Mouse (Mus musculus): ENCODE measurements at regions not wholly inside any gene's neighbourhood (a gene's known extent, or its start where the extent isn't known, plus 50 kb on each side); places are given as distances from the start of the nearest gene placed in this dataset. TPM values are rescaled to one million over a fixed set of nuclear protein-coding genes. Genes with fewer than 3 reads are reported as not detected.

DNA sequence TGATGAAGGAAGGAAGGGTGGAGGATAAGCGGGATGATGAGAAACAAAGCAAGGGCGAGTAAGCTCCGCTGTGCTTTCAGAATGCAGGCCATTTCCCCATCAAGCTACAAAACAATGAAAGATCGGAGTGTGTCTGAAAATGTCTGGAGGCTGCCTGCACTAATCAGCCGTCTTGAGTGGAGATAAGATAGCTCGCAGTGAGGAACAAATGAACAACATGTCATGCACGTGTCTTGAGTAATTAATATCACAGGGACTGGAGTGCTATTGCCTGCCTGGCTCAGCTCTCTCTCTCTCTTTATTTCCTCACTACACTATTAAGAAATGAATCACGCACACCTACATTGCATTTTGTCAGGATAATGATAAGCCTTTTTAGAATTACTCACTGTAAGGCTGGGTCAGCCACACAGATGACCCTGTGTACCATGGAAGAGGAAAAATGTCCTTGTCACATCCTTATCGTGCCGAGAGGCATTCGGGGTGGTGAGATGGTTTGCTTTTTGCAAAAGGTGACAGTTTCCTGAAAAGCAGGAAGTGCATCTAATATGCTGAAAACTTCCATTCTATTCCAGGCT is 444.6 kb upstream of the Pfkp start:
- Histone ChIP-seq H3K27me3 (ENCODE audit: control insufficient read depth, insufficient read depth, low read length) (no peaks in the 10 kb centered on the region), H3K9me3 (ENCODE audit: control insufficient read depth, low read length) (no peaks in the 10 kb centered on the region), H3K36me3 (ENCODE audit: control insufficient read depth, insufficient read depth, low read length) (no peaks in the 10 kb centered on the region), H3K27ac (ENCODE audit: low read depth, low read length) (no peak overlapping the region), H3K4me2 (replicated peaks; ENCODE audit: low read depth, low read length) (no peak overlapping the region), H3K9ac (ENCODE audit: low read depth, low read length) (no peak overlapping the region), H3K4me1 (ENCODE audit: control insufficient read depth, insufficient read depth, low read length) (no peaks in the 10 kb centered on the region), H3K4me3 (ENCODE audit: low read length) (no peak overlapping the region)
- ATAC-seq (ENCODE audit: low FRiP score, low TSS enrichment) = no peak
- 69% methylated on average over 11 of the region's 11 CpGs for WGBS

DNA sequence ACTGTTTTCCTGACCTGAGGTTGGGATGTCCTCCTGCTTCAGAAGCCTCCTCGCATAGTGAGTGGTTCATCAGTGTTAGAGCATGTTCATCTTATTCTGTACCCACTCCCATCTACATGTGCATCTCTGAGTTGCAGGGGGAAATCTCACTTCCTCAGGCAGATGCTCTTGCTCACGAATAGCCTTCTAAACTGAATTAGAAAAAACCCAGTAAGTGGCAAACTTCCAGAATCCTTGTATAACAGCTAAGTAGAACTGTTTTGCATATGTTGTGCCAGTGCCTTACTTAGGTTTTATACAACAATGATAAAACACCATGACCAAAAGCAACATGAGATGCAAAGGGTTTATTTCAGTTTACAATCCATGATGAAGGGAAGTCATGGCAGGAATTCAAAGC is 442.3 kb upstream of the Pfkp start:
- H3K4me3 ChIP-seq (ENCODE audit: low read length) = no peak overlapping the region
- 84% methylated on average over 2 of the region's 2 CpGs for WGBS
- no peaks in the 10 kb centered on the region for H3K27me3 ChIP-seq (ENCODE audit: control insufficient read depth, insufficient read depth, low read length)
- H3K9me3 ChIP-seq (ENCODE audit: control insufficient read depth, low read length) = no peaks in the 10 kb centered on the region
- H3K36me3 ChIP-seq (ENCODE audit: control insufficient read depth, insufficient read depth, low read length) = no peaks in the 10 kb centered on the region
- H3K4me1 ChIP-seq (ENCODE audit: control insufficient read depth, insufficient read depth, low read length) = no peaks in the 10 kb centered on the region
- ATAC-seq (ENCODE audit: low FRiP score, low TSS enrichment) = no peak
- no peak overlapping the region for H3K9ac ChIP-seq (ENCODE audit: low read depth, low read length)
- no peak overlapping the region for H3K4me2 ChIP-seq (replicated peaks; ENCODE audit: low read depth, low read length)
- no peak overlapping the region for H3K27ac ChIP-seq (ENCODE audit: low read depth, low read length)

DNA sequence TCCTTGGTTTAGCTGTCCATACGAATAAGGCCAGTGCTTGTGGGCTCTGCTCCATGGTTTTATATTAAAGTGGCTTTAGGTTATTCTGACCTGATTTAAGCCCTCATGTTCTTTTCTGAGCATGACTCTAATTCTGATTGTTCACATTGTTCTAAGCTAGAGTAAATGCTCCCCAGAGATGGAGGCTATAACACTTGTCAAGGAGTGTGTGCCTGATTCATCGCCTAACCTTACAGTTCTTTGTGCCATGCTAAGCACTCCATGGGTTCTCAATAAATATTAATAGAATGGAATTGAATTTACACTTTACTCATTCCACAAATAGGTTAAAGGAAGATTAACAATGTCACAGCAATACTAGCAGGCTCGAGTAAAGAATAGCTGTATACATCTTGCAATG is 417.6 kb upstream of the Pfkp start:
- H3K9ac ChIP-seq (ENCODE audit: low read depth, low read length) = no peak overlapping the region
- no peaks in the 10 kb centered on the region for H3K27me3 ChIP-seq (ENCODE audit: control insufficient read depth, insufficient read depth, low read length)
- H3K9me3 ChIP-seq (ENCODE audit: control insufficient read depth, low read length) = no peaks in the 10 kb centered on the region
- H3K4me3 ChIP-seq (ENCODE audit: low read length) = no peak overlapping the region
- no peak overlapping the region for H3K27ac ChIP-seq (ENCODE audit: low read depth, low read length)
- no peaks in the 10 kb centered on the region for H3K36me3 ChIP-seq (ENCODE audit: control insufficient read depth, insufficient read depth, low read length)
- no peak for ATAC-seq (ENCODE audit: low FRiP score, low TSS enrichment)
- 81% methylated on average over 3 of the region's 3 CpGs for WGBS
- H3K4me1 ChIP-seq (ENCODE audit: control insufficient read depth, insufficient read depth, low read length) = no peaks in the 10 kb centered on the region
- H3K4me2 ChIP-seq (replicated peaks; ENCODE audit: low read depth, low read length) = no peak overlapping the region

DNA sequence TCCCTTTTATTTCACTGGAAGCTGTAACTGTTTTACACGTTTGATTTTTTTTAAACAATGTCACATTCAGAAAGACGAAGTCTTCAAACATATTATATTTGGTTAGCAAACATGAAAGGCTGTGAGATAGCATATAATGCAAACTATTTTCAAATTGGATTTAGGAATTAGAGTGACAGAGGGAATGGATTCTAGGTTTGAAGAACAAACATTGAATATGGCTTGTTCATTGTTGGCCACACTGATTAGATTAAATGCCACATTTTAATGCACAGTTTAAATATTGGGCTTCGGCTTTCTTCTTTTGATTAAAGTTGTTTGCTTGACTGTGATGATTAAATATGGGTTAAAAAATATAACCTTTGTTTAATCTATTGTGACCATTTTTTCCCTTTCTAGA is 415.1 kb upstream of the Pfkp start:
- no peaks in the 10 kb centered on the region for H3K4me1 ChIP-seq (ENCODE audit: control insufficient read depth, insufficient read depth, low read length)
- 83% methylated on average over 3 of the region's 3 CpGs for WGBS

DNA sequence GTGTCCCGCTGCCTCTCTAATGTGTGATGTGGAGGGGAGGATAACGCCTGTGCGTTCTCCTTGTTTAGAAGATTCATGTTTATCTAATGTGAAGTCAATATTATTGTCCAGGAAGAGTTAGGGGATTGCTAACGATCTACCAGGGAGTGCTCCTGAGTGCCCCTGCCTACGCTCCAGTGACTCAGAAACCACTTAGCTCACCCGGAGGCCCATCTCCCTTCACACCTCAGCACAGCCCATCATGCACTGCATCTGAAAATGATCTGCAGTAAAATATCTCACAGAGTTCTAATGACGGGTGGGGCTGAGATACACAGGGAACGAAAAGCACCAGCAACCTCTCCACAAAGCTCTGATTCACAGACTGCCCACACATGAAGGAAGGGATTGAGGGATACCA is 409.0 kb upstream of the Pfkp start:
- H3K4me1 ChIP-seq (ENCODE audit: control insufficient read depth, insufficient read depth, low read length) = no peaks in the 10 kb centered on the region
- WGBS = 36% methylated on average over 8 of the region's 8 CpGs
- no peak overlapping the region for H3K27ac ChIP-seq (ENCODE audit: low read depth, low read length)
- no peaks in the 10 kb centered on the region for H3K9me3 ChIP-seq (ENCODE audit: control insufficient read depth, low read length)
- H3K4me3 ChIP-seq (ENCODE audit: low read length) = no peak overlapping the region
- H3K9ac ChIP-seq (ENCODE audit: low read depth, low read length) = no peak overlapping the region
- peak; percentile 69 for ATAC-seq (ENCODE audit: low FRiP score, low TSS enrichment)
- H3K4me2 ChIP-seq (replicated peaks; ENCODE audit: low read depth, low read length) = no peak overlapping the region
- no peaks in the 10 kb centered on the region for H3K27me3 ChIP-seq (ENCODE audit: control insufficient read depth, insufficient read depth, low read length)
- H3K36me3 ChIP-seq (ENCODE audit: control insufficient read depth, insufficient read depth, low read length) = no peaks in the 10 kb centered on the region

More for the DNA sequence above, 415.1 kb upstream of the Pfkp start:
- no peaks in the 10 kb centered on the region for H3K9me3 ChIP-seq (ENCODE audit: control insufficient read depth, low read length)
- H3K27ac ChIP-seq (ENCODE audit: low read depth, low read length) = no peak overlapping the region
- no peak for ATAC-seq (ENCODE audit: low FRiP score, low TSS enrichment)
- no peak overlapping the region for H3K4me3 ChIP-seq (ENCODE audit: low read length)
- H3K4me2 ChIP-seq (replicated peaks; ENCODE audit: low read depth, low read length) = no peak overlapping the region
- no peaks in the 10 kb centered on the region for H3K27me3 ChIP-seq (ENCODE audit: control insufficient read depth, insufficient read depth, low read length)
- H3K36me3 ChIP-seq (ENCODE audit: control insufficient read depth, insufficient read depth, low read length) = no peaks in the 10 kb centered on the region
- no peak overlapping the region for H3K9ac ChIP-seq (ENCODE audit: low read depth, low read length)

Small RNA genes lying in the stretch of these regions (microRNA-seq; reads per million reads assigned to microRNA genes)
- gene Gm22689 = not detected
